Mouse (Mus musculus): ENCODE measurements around the gene Glis1.

Gene Glis1

DNA sequence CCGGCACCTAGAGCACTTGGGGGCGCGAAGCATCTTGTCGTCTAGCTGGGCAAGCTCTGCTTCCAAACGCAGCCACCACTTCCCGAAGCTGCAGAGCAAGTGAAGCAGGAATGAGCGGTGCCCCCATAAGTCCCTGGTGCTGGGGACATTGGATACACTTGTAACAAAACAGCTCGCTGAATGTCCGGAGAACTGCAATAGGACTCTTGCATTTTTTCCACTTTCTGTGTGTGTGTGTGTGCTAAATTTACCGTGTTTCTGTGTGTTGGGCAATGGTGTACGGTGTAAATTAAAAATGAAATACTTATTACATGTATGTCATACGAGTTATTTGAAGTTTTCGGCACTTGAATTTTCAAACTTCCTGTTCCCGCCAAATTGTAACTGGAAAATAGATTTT, 249.7 kb downstream of the Glis1 start, which contains the start of gene Dmrtb1:
Gene Dmrtb1, minus strand, starts transcription at position 101 of the 400 bp plus-strand sequence.
- no peak for DNase-seq (ENCODE audit: low spot score)

Measured in adipocyte (in vitro differentiated cells).